Mouse (Mus musculus) left cerebral cortex, adult 8-10 months (tissue): ENCODE data around the gene Dnajc21. TPM values are rescaled to one million over a fixed set of nuclear protein-coding genes. Genes with fewer than 3 reads are reported as not detected.

Source experiments
- DNase-seq, 2 experiments: peaks; one replicate each; pipeline ENCODE4 v3.0.0; 2022; ENCODE audit warnings: low spot score in 2 of 2
- total RNA-seq, 4 experiments: library from RNA; stranded (reverse); gene quantifications; 2 replicates each; pipeline ENCODE4 v1.2.4; 2022

Dnajc21 gene
- total RNA-seq, 4 experiments from 2014 or later = 22.3 to 27.0 (median 24.7) TPM

DNA sequence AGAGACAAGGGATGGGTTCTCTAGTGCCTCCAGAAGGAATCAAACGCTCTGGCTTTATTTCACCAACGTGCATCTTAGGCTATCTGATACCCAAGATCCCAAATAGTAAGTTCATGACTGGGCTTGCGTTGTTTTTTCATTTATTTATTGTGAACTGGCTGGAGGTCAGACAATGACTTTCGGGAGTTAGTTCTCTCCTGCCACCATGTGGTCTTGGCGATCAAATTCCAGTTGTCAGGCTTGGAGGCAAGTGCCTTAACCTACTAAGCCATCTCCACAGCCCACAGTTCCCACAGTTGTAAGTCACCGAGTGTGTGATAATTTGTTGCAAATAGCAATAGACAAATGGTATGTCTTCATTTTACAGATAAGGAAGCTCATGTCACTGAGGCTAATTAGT, 30.4 kb downstream of the Dnajc21 start:
- no peak for DNase-seq

GRCm38 (mm10) chr15:10436893-10437292, 33.4 kb downstream of the Dnajc21 start:
- no peak for DNase-seq

DNA sequence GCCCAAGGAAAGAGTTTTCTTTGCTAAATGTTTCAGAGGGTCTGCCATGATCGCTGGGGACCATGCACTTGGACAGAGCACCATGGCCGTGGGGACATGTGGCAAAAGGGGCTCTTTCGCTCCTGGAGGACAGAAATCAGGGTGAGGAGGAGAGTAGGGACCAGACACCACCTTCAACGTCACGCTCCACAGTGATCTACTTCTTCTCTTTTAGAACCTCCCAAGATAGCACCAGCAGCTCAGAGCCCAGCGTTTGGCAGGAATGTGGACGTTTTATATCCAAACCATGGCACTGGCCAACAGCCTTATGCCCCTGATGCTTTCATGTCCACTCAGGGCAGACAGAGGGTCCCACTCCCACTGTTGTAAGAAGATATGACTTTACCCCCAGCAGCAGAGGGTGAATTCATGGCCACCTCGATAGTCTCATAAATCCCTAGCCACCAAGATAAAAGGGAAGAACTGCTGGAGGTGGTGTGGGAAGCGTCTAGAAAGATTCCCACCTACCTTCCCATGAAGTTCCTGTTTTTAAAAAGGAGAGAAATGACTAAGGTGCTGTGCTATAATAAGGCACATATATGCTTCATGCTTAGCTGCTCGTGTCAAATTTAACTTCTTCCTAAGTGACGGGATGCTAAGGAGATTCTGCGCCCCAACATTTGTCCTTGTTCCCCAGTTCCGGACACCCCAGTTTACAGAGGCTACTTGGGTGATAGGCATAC, 43.6 kb downstream of the Dnajc21 start:
- no peak for DNase-seq

DNA sequence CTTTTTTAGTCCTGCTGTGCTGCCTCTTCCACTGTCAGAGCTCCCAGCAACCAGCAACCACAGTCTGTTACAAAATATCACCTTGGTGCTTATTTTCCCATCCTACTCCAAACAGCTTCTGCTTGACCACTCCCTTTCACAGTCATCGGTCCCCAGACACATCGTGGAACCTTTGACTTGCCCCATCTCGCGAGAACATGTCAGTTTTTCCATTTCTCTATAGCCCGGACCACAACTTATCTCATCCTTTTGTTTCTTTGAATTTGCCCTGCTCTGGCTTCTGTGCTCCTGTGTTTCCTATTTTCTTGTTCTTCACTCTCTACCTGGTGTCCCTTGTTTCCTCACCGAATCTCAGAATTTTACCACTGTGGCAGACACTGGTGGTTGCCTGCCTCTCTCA, 44.2 kb downstream of the Dnajc21 start:
- DNase-seq = no peak

DNA sequence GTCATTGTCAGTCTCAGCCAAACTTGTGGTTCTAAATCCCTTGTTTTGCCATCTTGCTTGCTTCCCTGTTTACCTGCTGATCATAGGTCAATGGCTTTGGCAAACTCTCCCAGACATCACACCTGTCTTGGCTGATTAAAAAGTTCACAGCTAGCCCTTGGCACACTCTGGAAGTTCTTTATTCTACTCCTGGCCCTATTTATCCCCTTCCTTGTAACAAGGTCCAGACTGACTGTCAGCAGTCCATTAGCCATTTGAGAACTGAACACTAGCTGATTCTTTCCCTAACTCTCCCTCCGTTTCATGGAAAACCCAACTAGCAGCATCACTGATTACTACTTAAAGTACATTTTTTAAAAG, 48.6 kb downstream of the Dnajc21 start:
- no peak for DNase-seq

GRCm38 (mm10) chr15:10421138-10421784, 49.1 kb downstream of the Dnajc21 start:
- no peak for DNase-seq

DNA sequence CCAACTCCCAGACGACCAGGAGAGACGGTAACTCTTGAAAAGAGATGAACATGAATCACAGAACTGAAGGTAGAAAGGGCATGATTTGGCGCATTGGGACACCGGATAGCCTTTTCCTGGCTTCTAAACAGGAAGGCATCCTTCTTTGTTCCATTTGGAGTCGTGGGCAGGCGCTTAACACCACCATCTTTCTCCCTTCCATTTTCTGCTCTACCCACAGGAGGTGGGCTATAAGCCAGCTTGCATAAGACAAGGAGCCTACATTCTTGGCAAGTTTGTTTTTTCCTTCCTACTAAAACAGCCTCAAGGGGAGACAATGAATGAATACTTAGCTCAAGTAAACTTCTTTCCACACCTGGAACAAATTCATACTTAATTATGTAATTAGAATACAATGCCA, 56.7 kb downstream of the Dnajc21 start:
- DNase-seq = peak in 1 of 2 experiments; percentile 44

GRCm38 (mm10) chr15:10410881-10411280, 59.4 kb downstream of the Dnajc21 start:
- peak in 1 of 2 experiments; percentile 54 for DNase-seq

DNA sequence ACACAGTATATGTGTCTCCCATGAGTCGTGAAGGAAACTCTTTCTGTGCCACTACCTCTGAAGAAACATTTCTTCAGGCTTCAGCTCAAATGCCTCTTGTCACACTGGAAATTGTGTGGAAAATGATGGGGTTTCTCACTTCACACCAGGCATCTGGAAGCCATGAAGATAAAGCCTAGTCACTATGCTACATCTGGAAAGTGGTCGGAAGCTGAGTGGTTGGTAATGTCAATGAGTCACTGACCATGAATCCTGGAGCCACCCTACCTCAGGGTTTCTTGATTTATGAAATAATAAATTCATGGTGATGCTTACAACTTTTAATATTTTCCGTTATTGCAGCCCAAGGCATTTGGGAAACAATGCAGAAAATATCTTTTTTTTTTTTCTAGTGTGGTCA, 60.5 kb downstream of the Dnajc21 start:
- DNase-seq = no peak

DNA sequence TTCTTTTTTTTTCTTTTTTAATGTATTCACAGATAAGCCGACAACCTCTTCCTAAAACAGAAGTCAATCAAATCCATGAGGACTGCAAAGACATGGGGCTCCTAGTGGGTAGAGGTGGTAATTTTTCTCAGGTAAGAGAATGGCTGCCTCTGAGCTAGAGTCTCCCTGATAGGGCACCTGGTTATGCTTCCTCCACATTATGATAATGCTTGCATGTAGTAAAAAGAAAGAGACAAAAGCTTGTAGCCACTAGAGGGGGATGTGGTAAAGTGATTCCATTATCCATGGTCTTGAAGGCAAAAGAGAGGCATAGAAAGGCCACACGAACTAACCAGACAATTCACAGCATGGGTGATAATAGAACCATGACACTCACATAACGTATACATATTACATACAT, 69.9 kb downstream of the Dnajc21 start:
- no peak for DNase-seq

DNA sequence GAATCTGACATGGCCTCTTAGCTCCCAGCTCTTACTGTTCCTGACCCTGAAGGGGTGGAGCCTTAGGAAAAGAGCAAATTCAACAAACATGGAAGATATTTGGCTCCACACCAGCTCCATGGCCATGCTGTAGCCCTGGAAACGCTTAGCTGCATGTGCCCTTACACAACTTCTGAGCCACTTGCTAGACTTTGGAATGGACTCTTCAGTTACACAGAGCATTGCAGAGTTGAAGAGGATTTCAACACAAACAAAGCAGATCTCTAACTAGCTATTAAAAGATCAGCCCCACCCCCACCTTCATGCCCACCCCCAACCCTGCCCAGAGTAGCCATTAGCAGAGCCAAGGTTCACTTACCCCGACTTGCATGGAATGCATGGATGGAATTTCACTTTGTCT, 70.5 kb downstream of the Dnajc21 start:
- no peak for DNase-seq

Other genes with a start within 250 kb of the Dnajc21 start
- gene Gm21973, start 145.1 kb downstream of the Dnajc21 start, total RNA-seq = not detected
- gene Agxt2, start 112.0 kb downstream of the Dnajc21 start, total RNA-seq = not detected
- 10 to 100 TPM; 18.1 to 19.8 (median 19.1) TPM for gene Brix1, start 15.4 kb upstream of the Dnajc21 start, total RNA-seq
- gene Rad1, start 15.5 kb upstream of the Dnajc21 start, total RNA-seq = 10 to 100 TPM; 11.6 to 21.9 (median 13.7) TPM
- gene Ttc23l, start 88.2 kb upstream of the Dnajc21 start, total RNA-seq = not detected
- 10 to 100 TPM; 11.4 to 14.1 (median 13.0) TPM for gene Rai14, start 244.1 kb upstream of the Dnajc21 start, total RNA-seq